Mouse (Mus musculus) midbrain, embryonic 14.5 days (tissue): ENCODE data around the gene Syn3. TPM values are rescaled to one million over a fixed set of nuclear protein-coding genes. Genes with fewer than 3 reads are reported as not detected.
A peak's percentile ranks its signal among the peaks of the same experiment; 100 is the strongest.

ENCODE experiments used
- ATAC-seq: fragments of 200-750 bp; cut with Nextera tagmentation; 2 replicates; pipeline ENCODE4 v1.8.0; 2017; ENCODE audit warnings: moderate number of reproducible peaks, moderate library complexity; ENCODE audit not compliant: low FRiP score, low TSS enrichment
- DNase-seq: peaks from one replicate; pipeline ENCODE4 v3.0.0-alpha.2; 2015
- H3K27ac ChIP-seq: fragments of 300-500 bp; sonication (generic); replicated peaks from 2 replicates; pipeline ENCODE4 v1.5.1; 2014; ENCODE audit warnings: mild to moderate bottlenecking, low read depth, low read length, moderate library complexity
- H3K27me3 ChIP-seq: fragments of 300-500 bp; sonication (generic); 2 replicates; pipeline ENCODE4 v1.6.1; 2014; ENCODE audit warnings: low read length, control low read depth, mixed read lengths; ENCODE audit not compliant: control insufficient read depth, insufficient read depth
- H3K36me3 ChIP-seq: fragments of 300-500 bp; sonication (generic); 2 replicates; pipeline ENCODE4 v1.6.1; 2014; ENCODE audit warnings: low read length, control low read depth; ENCODE audit not compliant: control insufficient read depth, insufficient read depth
- H3K4me1 ChIP-seq: fragments of 300-500 bp; sonication (generic); 2 replicates; pipeline ENCODE4 v1.6.1; 2014; ENCODE audit warnings: mild to moderate bottlenecking, antibody characterized with exemption, low read length, control low read depth; ENCODE audit not compliant: control insufficient read depth, insufficient read depth
- H3K4me2 ChIP-seq: fragments of 300-500 bp; sonication (generic); 2 replicates; pipeline ENCODE4 v1.6.1; 2014; ENCODE audit warnings: mild to moderate bottlenecking, low read length, moderate library complexity
- H3K4me3 ChIP-seq: fragments of 300-500 bp; sonication (generic); replicated peaks from 2 replicates; pipeline ENCODE4 v1.5.1; 2014; ENCODE audit warnings: low read depth, low read length
- H3K9ac ChIP-seq: fragments of 300-500 bp; sonication (generic); replicated peaks from 2 replicates; pipeline ENCODE4 v1.6.1; 2014; ENCODE audit warnings: mild to moderate bottlenecking, low read length, moderate library complexity
- H3K9me3 ChIP-seq: fragments of 300-500 bp; sonication (generic); 2 replicates; pipeline ENCODE4 v1.6.1; 2016; ENCODE audit warnings: low read length, control low read depth, mixed read lengths; ENCODE audit not compliant: control insufficient read depth
- WGBS: fragments of 180-500 bp; shearing (Covaris S2); extraction: QIAGEN DNeasy Blood & Tissue Kit; methylation state at CpG from one replicate; pipeline ENCODE4 v1.1.7; 2014; 5-methylcytosine and 5-hydroxymethylcytosine counted together
- polyA plus RNA-seq: library from polyadenylated mRNA; unstranded; fragments of >200 nt; fragmentation: Nextera tagmentation; extraction: Ambion mirVana; gene quantifications from 2 replicates; pipeline ENCODE4 v1.2.1, GENCODE M21; 2014

Syn3 gene
- polyA plus RNA-seq, 1 experiment from 2014 or later = 25.6 TPM

DNA sequence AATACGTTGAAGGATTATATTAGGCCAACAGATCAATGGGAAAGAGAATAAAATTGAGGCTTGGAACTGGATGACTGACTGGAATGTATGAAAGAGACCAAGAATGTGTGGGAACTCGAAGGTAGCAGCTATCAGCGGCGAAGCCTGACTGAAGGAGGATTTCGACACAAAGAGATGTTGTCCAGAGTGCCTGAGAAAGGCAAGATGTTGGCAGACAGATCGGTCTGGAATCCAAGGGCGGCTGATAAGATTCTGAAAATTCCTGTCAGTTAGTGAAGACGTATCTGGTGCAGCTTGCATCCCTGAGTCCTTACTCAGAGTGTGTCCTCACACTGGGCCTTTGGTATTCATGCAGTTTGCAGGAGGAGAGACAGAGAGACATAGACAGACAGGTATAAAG is 81.9 kb downstream of the Syn3 start:
- Histone ChIP-seq H3K9ac (no peak overlapping the region), H3K4me3 (no peak overlapping the region), H3K27ac (no peak overlapping the region), H3K36me3 (no peaks in the 10 kb centered on the region), H3K9me3 (no peaks in the 10 kb centered on the region), H3K27me3 (no peaks in the 10 kb centered on the region), H3K4me2 (no peak overlapping the region), H3K4me1 (no peaks in the 10 kb centered on the region)
- ATAC-seq (no peak), DNase-seq (no peak)
- 84% methylated on average over 8 of the region's 8 CpGs for WGBS

DNA sequence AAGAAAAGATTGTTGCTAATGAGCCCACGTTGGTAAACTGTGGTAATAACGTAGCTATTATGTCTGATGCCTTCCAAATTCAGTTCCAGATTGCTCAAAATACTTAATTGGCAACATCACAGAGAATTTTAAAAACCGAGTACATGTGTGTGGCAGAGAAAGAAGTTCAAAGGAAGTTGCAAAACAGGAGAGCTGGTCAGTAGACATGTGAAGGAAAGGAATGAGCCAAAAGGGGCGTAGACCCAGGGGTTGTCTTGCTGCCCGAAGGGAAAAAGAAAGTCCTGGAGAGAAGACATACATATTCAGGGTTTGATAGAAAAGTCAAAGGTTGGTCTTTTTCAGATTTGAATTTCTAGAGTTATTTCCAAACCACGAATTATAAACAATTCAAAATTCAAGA is 87.8 kb downstream of the Syn3 start:
- WGBS = 80% methylated on average over 6 of the region's 6 CpGs
- no peaks in the 10 kb centered on the region for H3K27me3 ChIP-seq
- H3K4me1 ChIP-seq = no peaks in the 10 kb centered on the region
- no peak overlapping the region for H3K4me3 ChIP-seq
- no peak for ATAC-seq
- no peaks in the 10 kb centered on the region for H3K9me3 ChIP-seq
- no peak overlapping the region for H3K9ac ChIP-seq
- H3K36me3 ChIP-seq = no peaks in the 10 kb centered on the region; the same call in 1 of the 2 replicates
- no peak overlapping the region for H3K4me2 ChIP-seq
- H3K27ac ChIP-seq = no peak overlapping the region
- no peak for DNase-seq

DNA sequence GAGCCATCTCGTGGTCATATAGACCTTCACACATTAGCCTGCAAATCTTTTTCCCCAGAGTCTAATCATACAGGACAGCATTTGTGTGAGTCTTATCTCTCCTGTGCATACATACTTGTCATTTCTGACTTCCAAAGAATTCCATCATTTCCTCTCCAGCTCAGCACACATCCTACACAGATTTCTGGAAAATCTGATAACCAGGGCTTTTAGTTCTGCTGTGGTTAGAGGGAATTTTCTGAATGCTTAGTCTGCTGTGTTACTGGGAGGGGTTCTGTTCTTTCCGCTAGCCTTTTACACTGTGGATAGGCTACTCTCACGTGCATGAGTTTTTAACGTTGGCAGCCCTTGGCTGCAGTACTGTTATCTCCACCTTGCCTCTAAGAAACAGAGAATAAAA is 91.7 kb downstream of the Syn3 start:
- WGBS = 81% methylated on average over 4 of the region's 4 CpGs
- no peaks in the 10 kb centered on the region for H3K9me3 ChIP-seq
- H3K4me1 ChIP-seq = no peaks in the 10 kb centered on the region
- no peak overlapping the region for H3K9ac ChIP-seq
- no peak overlapping the region for H3K4me3 ChIP-seq
- H3K27me3 ChIP-seq = no peaks in the 10 kb centered on the region
- DNase-seq (no peak), ATAC-seq (no peak)
- no peaks in the 10 kb centered on the region; the same call in 1 of the 2 replicates for H3K36me3 ChIP-seq
- H3K4me2 ChIP-seq = no peak overlapping the region
- no peak overlapping the region for H3K27ac ChIP-seq

DNA sequence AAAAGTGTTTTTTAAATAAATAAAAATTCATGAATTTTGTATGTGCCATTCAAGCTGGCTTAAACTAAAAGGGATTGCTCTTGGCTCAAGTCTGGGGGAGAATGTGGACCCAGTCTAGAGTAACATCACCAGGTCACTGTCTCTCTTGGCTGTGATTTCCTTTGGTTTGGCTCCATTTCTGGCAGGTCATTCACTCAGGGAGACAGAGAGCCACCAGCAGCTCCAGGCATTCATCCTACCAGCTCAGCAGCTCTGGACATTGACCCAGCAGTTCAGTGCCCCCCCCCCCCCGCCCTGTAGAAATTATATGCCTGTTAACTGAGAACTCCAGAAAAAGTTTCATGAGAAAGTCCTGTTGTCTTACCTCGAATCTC is 100.4 kb downstream of the Syn3 start:
- no peaks in the 10 kb centered on the region for H3K4me1 ChIP-seq
- 68% methylated on average over 2 of the region's 2 CpGs for WGBS
- H3K27ac ChIP-seq = no peak overlapping the region
- no peaks in the 10 kb centered on the region for H3K9me3 ChIP-seq
- DNase-seq = no peak
- no peak for ATAC-seq
- no peaks in the 10 kb centered on the region for H3K27me3 ChIP-seq
- H3K4me2 ChIP-seq = no peak overlapping the region
- no peaks in the 10 kb centered on the region for H3K36me3 ChIP-seq
- no peak overlapping the region for H3K9ac ChIP-seq
- H3K4me3 ChIP-seq = no peak overlapping the region

DNA sequence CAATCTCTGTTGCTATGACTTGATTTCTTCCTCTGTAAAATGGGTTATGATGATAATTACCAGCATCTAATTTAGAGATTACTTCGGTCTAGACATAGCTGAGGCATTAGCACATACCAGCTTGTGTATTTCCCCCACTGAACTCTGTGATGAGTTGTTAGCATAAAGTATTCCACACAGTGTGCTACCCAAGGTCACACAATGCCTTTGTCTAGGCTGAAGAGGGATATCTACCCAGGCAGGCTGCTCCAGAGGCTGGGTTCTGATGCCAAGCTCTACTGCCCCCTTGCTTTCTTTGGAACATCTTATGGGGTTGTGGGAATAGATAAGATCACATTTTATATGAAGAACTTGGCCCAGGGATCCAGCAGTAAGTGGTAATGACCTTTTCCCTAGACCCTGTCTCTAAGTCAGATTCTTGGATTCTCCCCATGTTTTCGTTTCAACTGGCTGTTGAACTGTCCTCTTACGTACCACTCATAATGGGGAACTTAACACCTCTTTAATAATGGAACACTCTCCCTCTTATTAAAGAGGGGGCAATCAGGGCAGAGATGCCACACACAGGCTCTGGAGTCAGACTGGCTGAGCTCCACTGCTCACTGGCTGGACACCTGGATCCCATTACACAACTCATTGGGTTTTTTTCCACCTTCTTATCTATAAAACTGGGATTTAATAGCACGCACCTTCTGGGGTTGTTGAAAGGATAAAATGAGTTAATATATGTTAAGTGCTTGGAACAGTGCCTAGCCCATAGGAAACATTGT is 100.9 kb downstream of the Syn3 start:
- 89% methylated on average over 4 of the region's 4 CpGs for WGBS
- Histone ChIP-seq H3K27ac (no peak overlapping the region), H3K4me2 (no peak overlapping the region), H3K36me3 (no peaks in the 10 kb centered on the region), H3K9ac (no peak overlapping the region), H3K4me1 (no peaks in the 10 kb centered on the region), H3K27me3 (no peaks in the 10 kb centered on the region), H3K4me3 (no peak overlapping the region), H3K9me3 (no peaks in the 10 kb centered on the region)
- no peak for ATAC-seq
- no peak for DNase-seq

DNA sequence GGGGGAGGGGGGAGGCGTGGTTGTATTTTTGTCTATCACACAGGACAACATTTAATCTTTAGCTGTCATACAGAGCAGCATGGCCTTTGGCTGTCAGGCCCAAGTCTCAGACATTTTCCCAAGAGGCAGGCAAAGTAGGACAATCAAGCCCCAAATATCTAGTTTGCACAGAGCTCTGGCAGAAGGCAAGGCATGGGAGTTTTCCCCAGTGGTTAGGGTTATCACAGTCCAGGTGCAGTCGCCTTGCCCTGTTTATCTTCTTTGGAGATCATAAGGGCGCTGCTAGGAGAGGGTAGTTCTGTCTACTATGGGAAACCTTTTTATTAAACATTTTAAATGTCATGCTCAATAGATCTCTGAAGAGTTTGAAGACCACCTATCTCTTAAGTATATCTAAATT is 106.3 kb downstream of the Syn3 start:
- no peak overlapping the region for H3K4me2 ChIP-seq

DNA sequence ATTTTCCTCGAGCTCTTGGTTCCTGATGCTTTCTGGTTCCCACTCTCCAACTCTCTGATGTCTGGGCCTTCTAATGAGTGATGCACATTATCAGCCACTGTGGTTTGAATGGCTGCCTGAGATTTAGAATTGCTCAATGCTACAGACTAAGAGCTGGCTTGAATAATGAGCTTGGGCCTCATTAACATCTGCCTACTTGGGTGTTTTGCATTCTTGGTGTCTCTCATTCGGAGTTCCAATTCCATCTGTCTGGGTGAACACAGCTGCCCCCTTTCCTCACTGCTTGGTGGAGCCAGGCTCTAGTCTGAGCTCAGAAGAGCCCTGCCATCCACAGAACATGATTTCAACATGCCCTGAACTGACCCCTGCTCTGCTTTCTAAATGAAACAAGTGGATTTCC is 108.8 kb downstream of the Syn3 start:
- H3K4me2 ChIP-seq = no peak overlapping the region
- no peak for ATAC-seq
- no peak overlapping the region for H3K9ac ChIP-seq
- no peak overlapping the region for H3K4me3 ChIP-seq
- peak; percentile 26 for DNase-seq
- 39% methylated on average over 2 of the region's 2 CpGs for WGBS
- H3K9me3 ChIP-seq = no peaks in the 10 kb centered on the region
- no peak overlapping the region for H3K27ac ChIP-seq
- H3K36me3 ChIP-seq = no peaks in the 10 kb centered on the region
- H3K4me1 ChIP-seq = no peaks in the 10 kb centered on the region
- no peaks in the 10 kb centered on the region for H3K27me3 ChIP-seq

More for the DNA sequence above, 106.3 kb downstream of the Syn3 start:
- Histone ChIP-seq H3K36me3 (no peaks in the 10 kb centered on the region), H3K27me3 (no peaks in the 10 kb centered on the region), H3K4me1 (no peaks in the 10 kb centered on the region), H3K4me3 (no peak overlapping the region), H3K9me3 (no peaks in the 10 kb centered on the region), H3K9ac (no peak overlapping the region), H3K27ac (no peak overlapping the region)
- no peak for DNase-seq
- WGBS = 86% methylated on average over 3 of the region's 3 CpGs
- ATAC-seq = no peak

DNA sequence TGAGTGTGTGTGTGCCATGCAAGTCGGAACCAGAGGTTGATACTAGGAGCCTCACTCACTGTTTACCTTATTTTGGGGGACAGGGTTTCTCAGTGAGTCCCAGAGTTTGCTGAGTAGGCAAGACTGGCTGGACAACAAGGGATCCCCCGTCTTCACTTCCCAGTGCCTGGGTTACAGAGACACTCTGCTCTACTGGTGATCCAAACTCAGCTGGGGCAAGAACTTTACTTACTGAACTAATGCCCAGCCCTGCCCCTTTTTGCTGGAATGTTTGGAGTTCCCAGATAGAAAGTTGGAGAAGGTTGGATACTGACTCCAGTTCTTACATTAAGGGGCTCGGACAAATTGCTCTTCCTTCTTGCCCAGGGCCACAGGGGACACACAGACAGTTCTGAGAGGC is 109.3 kb downstream of the Syn3 start:
- Histone ChIP-seq H3K4me1 (no peaks in the 10 kb centered on the region), H3K9me3 (no peaks in the 10 kb centered on the region), H3K9ac (no peak overlapping the region), H3K27me3 (no peaks in the 10 kb centered on the region), H3K27ac (no peak overlapping the region), H3K4me3 (no peak overlapping the region), H3K36me3 (no peaks in the 10 kb centered on the region), H3K4me2 (no peak overlapping the region)
- WGBS = 88% methylated on average over 3 of the region's 3 CpGs
- ATAC-seq = no peak
- DNase-seq = no peak

DNA sequence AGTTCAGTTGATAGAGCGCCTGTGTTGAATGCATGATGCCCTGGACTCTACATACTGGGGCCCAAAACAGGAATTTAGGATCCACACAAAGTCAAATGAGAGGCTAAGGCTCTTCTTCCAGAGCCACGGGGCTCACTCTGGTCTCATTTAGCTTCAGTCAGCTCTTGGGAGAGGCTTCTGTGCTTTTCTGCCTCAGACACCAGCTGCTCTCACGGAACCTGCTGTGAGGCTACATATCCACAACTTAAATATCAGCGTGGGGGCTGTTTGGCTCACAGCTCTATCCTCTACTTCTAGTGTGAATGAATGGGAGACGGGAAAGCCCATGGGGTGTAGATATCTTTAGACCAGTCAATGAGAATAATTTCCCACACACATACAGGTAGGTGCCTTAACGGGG is 109.9 kb downstream of the Syn3 start:
- Histone ChIP-seq H3K9me3 (no peaks in the 10 kb centered on the region), H3K27ac (no peak overlapping the region), H3K9ac (no peak overlapping the region), H3K4me3 (no peak overlapping the region), H3K36me3 (no peaks in the 10 kb centered on the region), H3K27me3 (no peaks in the 10 kb centered on the region), H3K4me1 (no peaks in the 10 kb centered on the region), H3K4me2 (no peak overlapping the region)
- 77% methylated on average over 6 of the region's 6 CpGs for WGBS
- ATAC-seq (no peak), DNase-seq (no peak)
